16 mouse cellular contexts compared by ENCODE assay signal in the genomic region with DNA sequence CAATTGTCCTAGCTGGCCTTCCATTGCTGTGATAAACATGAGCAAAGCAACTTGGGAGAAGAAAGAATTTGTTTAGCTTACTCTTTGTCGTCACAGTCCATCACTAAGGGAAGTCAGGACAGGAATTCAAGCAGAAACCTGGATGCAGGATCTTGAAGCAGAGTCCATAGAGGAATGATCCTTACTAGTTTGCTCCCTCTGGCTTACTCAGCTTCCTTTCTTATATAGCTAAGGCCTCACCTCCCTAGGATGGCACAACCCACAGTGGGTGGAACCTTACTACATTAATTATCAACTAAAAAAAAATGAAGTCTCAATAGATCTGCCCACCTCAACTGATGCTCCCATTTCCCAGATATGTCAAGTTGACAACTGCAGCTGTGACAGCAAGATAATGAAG.
"Had no signal": no experiment of that assay in that cellular context is flagged by ENCODE, and none has a peak within 500 bp of the region (broad histone marks: within the 10 kb centered on the region; RNA-seq: fewer than 3 reads in every experiment).

No protein-coding gene starts in this region.

- H3K9ac ChIP-seq: neural tube, embryonic 13.5 days; neural tube, embryonic 15.5 days; stomach, embryonic 15.5 days had no signal

- H3K4me1 ChIP-seq: stomach, embryonic 15.5 days had no signal

- DNase-seq: retina, postnatal 1 day; right cerebral cortex, adult 18-20 months; right cerebral cortex, postnatal 14 days; right cerebral cortex, postnatal 25 days; right cerebral cortex, postnatal 4 days; spleen, adult 18-20 months; thymus, adult 18-20 months; thymus, adult 2 months; thymus, postnatal 14 days; thymus, postnatal 25 days; thymus, postnatal 36 days; thymus, postnatal 4 days had no signal

- H3K9me3 ChIP-seq: neural tube, embryonic 13.5 days; neural tube, embryonic 15.5 days; stomach, embryonic 15.5 days had no signal

- H3K27me3 ChIP-seq: neural tube, embryonic 13.5 days; neural tube, embryonic 15.5 days; stomach, embryonic 15.5 days had no signal

- H3K36me3 ChIP-seq: neural tube, embryonic 13.5 days; neural tube, embryonic 15.5 days; stomach, embryonic 15.5 days had no signal

- H3K4me3 ChIP-seq: neural tube, embryonic 13.5 days; neural tube, embryonic 15.5 days; stomach, embryonic 15.5 days had no signal

- H3K27ac ChIP-seq: neural tube, embryonic 13.5 days; neural tube, embryonic 15.5 days; stomach, embryonic 15.5 days; stomach, postnatal 0 days had no signal

- H3K4me2 ChIP-seq: neural tube, embryonic 13.5 days; neural tube, embryonic 15.5 days; stomach, embryonic 15.5 days had no signal
